Mouse (Mus musculus): ENCODE measurements at regions not wholly inside any gene's neighbourhood (a gene's known extent, or its start where the extent isn't known, plus 50 kb on each side); places are given as distances from the start of the nearest gene placed in this dataset.

GRCm38 (mm10) chr14:76758589-76758988 is 201.9 kb upstream of the Serp2 start:
- no peaks in the 10 kb centered on the region for H3K9me3 ChIP-seq
- WGBS, result 62% methylated on average over 1 of the region's 1 CpGs
- ATAC-seq (ENCODE audit: low FRiP score, low read depth), result no peak

GRCm38 (mm10) chr14:76755591-76756376 is 199.1 kb upstream of the Serp2 start:
- Histone ChIP-seq H3K9ac (replicated peaks) (no peak overlapping the region), H3K4me2 (replicated peaks) (no peak overlapping the region), H3K9me3 (no peaks in the 10 kb centered on the region), H3K27ac (replicated peaks) (no peak overlapping the region), H3K4me1 (no peaks in the 10 kb centered on the region), H3K36me3 (no peaks in the 10 kb centered on the region), H3K27me3 (no peaks in the 10 kb centered on the region), H3K4me3 (no peak overlapping the region)
- WGBS, result 86% methylated on average over 9 of the region's 9 CpGs
- ATAC-seq (ENCODE audit: low FRiP score, low read depth), result no peak

More at GRCm38 (mm10) chr14:76758589-76758988, 201.9 kb upstream of the Serp2 start:
- H3K36me3 ChIP-seq, result no peaks in the 10 kb centered on the region
- peaks cover 2% of the 10 kb centered on the region; the same call in 1 of the 2 replicates for H3K27me3 ChIP-seq
- H3K27ac ChIP-seq (replicated peaks), result no peak overlapping the region
- peaks cover 4% of the 10 kb centered on the region; the same call in 1 of the 2 replicates for H3K4me1 ChIP-seq
- no peak overlapping the region for H3K4me3 ChIP-seq
- no peak overlapping the region for H3K9ac ChIP-seq (replicated peaks)
- H3K4me2 ChIP-seq (replicated peaks), result no peak overlapping the region

- WGBS, result 91% methylated on average over 5 of the region's 5 CpGs
These were observed 197.0 kb upstream of the Serp2 start for GRCm38 (mm10) chr14:76753734-76754133.

GRCm38 (mm10) chr14:76749178-76749577 is 192.5 kb upstream of the Serp2 start:
- Histone ChIP-seq H3K27ac (replicated peaks) (no peak overlapping the region), H3K4me3 (no peak overlapping the region), H3K9ac (replicated peaks) (no peak overlapping the region), H3K4me2 (replicated peaks) (no peak overlapping the region), H3K9me3 (no peaks in the 10 kb centered on the region), H3K4me1 (no peaks in the 10 kb centered on the region; the same call in 1 of the 2 replicates), H3K27me3 (no peaks in the 10 kb centered on the region), H3K36me3 (no peaks in the 10 kb centered on the region)
- 90% methylated on average over 7 of the region's 7 CpGs for WGBS
- ATAC-seq (ENCODE audit: low FRiP score, low read depth), result no peak

More at GRCm38 (mm10) chr14:76753734-76754133, 197.0 kb upstream of the Serp2 start:
- Histone ChIP-seq H3K9ac (replicated peaks) (no peak overlapping the region), H3K4me1 (no peaks in the 10 kb centered on the region), H3K27ac (replicated peaks) (no peak overlapping the region), H3K36me3 (no peaks in the 10 kb centered on the region), H3K27me3 (no peaks in the 10 kb centered on the region), H3K4me2 (replicated peaks) (no peak overlapping the region), H3K9me3 (no peaks in the 10 kb centered on the region), H3K4me3 (no peak overlapping the region)
- no peak for ATAC-seq (ENCODE audit: low FRiP score, low read depth)

- ATAC-seq (ENCODE audit: low FRiP score, low read depth), result no peak
- no peaks in the 10 kb centered on the region; the same call in 1 of the 2 replicates for H3K4me1 ChIP-seq
- no peak overlapping the region for H3K4me3 ChIP-seq
- WGBS, result 98% methylated on average over 2 of the region's 2 CpGs
- no peak overlapping the region for H3K4me2 ChIP-seq (replicated peaks)
- H3K27me3 ChIP-seq, result no peaks in the 10 kb centered on the region
- H3K9me3 ChIP-seq, result no peaks in the 10 kb centered on the region
- no peak overlapping the region for H3K27ac ChIP-seq (replicated peaks)
- H3K9ac ChIP-seq (replicated peaks), result no peak overlapping the region
- no peaks in the 10 kb centered on the region for H3K36me3 ChIP-seq
These were observed 192.0 kb upstream of the Serp2 start for GRCm38 (mm10) chr14:76748711-76749110.

- Histone ChIP-seq H3K36me3 (no peaks in the 10 kb centered on the region), H3K27ac (replicated peaks) (no peak overlapping the region), H3K9me3 (no peaks in the 10 kb centered on the region), H3K9ac (replicated peaks) (no peak overlapping the region), H3K4me2 (replicated peaks) (no peak overlapping the region), H3K27me3 (no peaks in the 10 kb centered on the region), H3K4me3 (no peak overlapping the region), H3K4me1 (no peaks in the 10 kb centered on the region; the same call in 1 of the 2 replicates)
- ATAC-seq (ENCODE audit: low FRiP score, low read depth), result no peak
- WGBS, result 93% methylated on average over 5 of the region's 5 CpGs
These were observed 191.1 kb upstream of the Serp2 start for GRCm38 (mm10) chr14:76747814-76748213.

- H3K9ac ChIP-seq (replicated peaks), result no peak overlapping the region
- no peaks in the 10 kb centered on the region for H3K27me3 ChIP-seq
- no peak overlapping the region for H3K27ac ChIP-seq (replicated peaks)
- no peaks in the 10 kb centered on the region; the same call in 1 of the 2 replicates for H3K4me1 ChIP-seq
- no peak overlapping the region for H3K4me3 ChIP-seq
- H3K36me3 ChIP-seq, result no peaks in the 10 kb centered on the region
- ATAC-seq (ENCODE audit: low FRiP score, low read depth), result no peak
- no peaks in the 10 kb centered on the region for H3K9me3 ChIP-seq
- no peak overlapping the region for H3K4me2 ChIP-seq (replicated peaks)
- WGBS, result 86% methylated on average over 10 of the region's 10 CpGs
These were observed 189.6 kb upstream of the Serp2 start for GRCm38 (mm10) chr14:76746282-76746681.

- 75% methylated on average over 23 of the region's 23 CpGs for WGBS
- Histone ChIP-seq H3K4me2 (replicated peaks) (no peak overlapping the region), H3K9me3 (no peaks in the 10 kb centered on the region), H3K27me3 (no peaks in the 10 kb centered on the region), H3K9ac (replicated peaks) (no peak overlapping the region), H3K27ac (replicated peaks) (no peak overlapping the region), H3K36me3 (no peaks in the 10 kb centered on the region), H3K4me3 (no peak overlapping the region), H3K4me1 (peaks cover 3% of the 10 kb centered on the region; the same call in 1 of the 2 replicates)
- ATAC-seq (ENCODE audit: low FRiP score, low read depth), result 0 out of 2 replicates have a peak, but pooled peaks have one; percentile 30
These were observed 188.2 kb upstream of the Serp2 start for GRCm38 (mm10) chr14:76744674-76745433.

- no peak overlapping the region for H3K4me3 ChIP-seq
- H3K9ac ChIP-seq (replicated peaks), result no peak overlapping the region
- no peak for ATAC-seq (ENCODE audit: low FRiP score, low read depth)
- H3K4me2 ChIP-seq (replicated peaks), result no peak overlapping the region
- H3K4me1 ChIP-seq, result peaks cover 7% of the 10 kb centered on the region; the same call in 1 of the 2 replicates
- 72% methylated on average over 5 of the region's 5 CpGs for WGBS
- no peaks in the 10 kb centered on the region for H3K27me3 ChIP-seq
- H3K27ac ChIP-seq (replicated peaks), result no peak overlapping the region
- no peaks in the 10 kb centered on the region for H3K36me3 ChIP-seq
- H3K9me3 ChIP-seq, result no peaks in the 10 kb centered on the region
These were observed 185.6 kb upstream of the Serp2 start for GRCm38 (mm10) chr14:76742297-76742696.

- Histone ChIP-seq H3K9me3 (no peaks in the 10 kb centered on the region), H3K36me3 (no peaks in the 10 kb centered on the region), H3K4me3 (no peak overlapping the region), H3K9ac (replicated peaks) (no peak overlapping the region), H3K27me3 (no peaks in the 10 kb centered on the region; the same call in 1 of the 2 replicates), H3K4me1 (peaks cover 10% of the 10 kb centered on the region), H3K27ac (replicated peaks) (no peak overlapping the region), H3K4me2 (replicated peaks) (no peak overlapping the region; the same call in 1 of the 2 replicates)
- 68% methylated on average over 25 of the region's 25 CpGs for WGBS
- ATAC-seq (ENCODE audit: low FRiP score, low read depth), result peak; percentile 47; the same call in 1 of the 2 replicates
These were observed 183.3 kb upstream of the Serp2 start for GRCm38 (mm10) chr14:76739836-76740597.

- WGBS, result 80% methylated on average over 5 of the region's 5 CpGs
- no peak overlapping the region for H3K4me2 ChIP-seq (replicated peaks)
These were observed 179.3 kb upstream of the Serp2 start for GRCm38 (mm10) chr14:76735997-76736396.

More at GRCm38 (mm10) chr14:76735997-76736396, 179.3 kb upstream of the Serp2 start:
- no peak overlapping the region for H3K9ac ChIP-seq (replicated peaks)
- H3K4me3 ChIP-seq, result no peak overlapping the region
- no peak for ATAC-seq (ENCODE audit: low FRiP score, low read depth)
- no peak overlapping the region for H3K27ac ChIP-seq (replicated peaks)
- H3K36me3 ChIP-seq, result no peaks in the 10 kb centered on the region
- no peaks in the 10 kb centered on the region; the same call in 1 of the 2 replicates for H3K27me3 ChIP-seq
- H3K9me3 ChIP-seq, result no peaks in the 10 kb centered on the region
- H3K4me1 ChIP-seq, result peaks cover 15% of the 10 kb centered on the region

All from midbrain, embryonic 12.5 days (tissue).